25 mouse cellular contexts compared by ENCODE assay signal in the genomic region with DNA sequence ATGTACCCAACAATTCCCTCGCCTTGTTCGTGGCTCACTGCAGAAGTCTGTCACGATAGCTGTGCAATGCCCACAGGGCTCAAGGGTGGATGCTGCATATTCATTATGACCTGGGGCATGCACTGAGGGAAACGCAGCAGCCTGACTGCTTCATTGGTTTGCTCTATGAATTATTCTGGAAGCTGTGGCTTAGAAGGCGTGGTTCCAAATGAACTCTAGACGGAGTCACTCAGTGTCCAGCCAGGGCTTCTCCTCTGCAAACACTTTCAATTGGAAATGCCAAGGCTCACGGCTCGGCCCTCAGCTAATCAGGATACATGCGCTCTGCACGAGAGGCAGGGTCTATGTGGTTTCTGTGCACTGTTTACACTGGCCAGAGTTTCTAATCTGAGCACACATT. TPM values are rescaled to one million over a fixed set of nuclear protein-coding genes. Genes with fewer than 3 reads are reported as not detected.
DNase-seq lines count a peak whose midpoint lies in the region; ATAC-seq and TF ChIP-seq lines count a peak whose summit lies in the region.
"Had no signal": no experiment of that assay in that cellular context is flagged by ENCODE, and none has a peak within 500 bp of the region (broad histone marks: within the 10 kb centered on the region; RNA-seq: fewer than 3 reads in every experiment).

No protein-coding gene starts in this region.

- peak; percentile 38 for DNase-seq in adrenal gland, postnatal 10 days
- no peak for DNase-seq in adrenal gland, postnatal 4 days (ENCODE audit: low spot score in 2 of 2)
- DNase-seq in kidney, adult 8-10 months, result peak; percentile 8 to 38
- DNase-seq in NIH3T3 (ENCODE audit: low read depth), result peak; percentile 15
- peak; percentile 34 to 38 for DNase-seq in kidney, postnatal 36 days
- no peak for DNase-seq in left cerebral cortex, adult 2 months (ENCODE audit: extremely low spot score in 1 of 2, low spot score in 2 of 2)
- no peak for DNase-seq in heart, postnatal 25 days (ENCODE audit: low spot score)
- DNase-seq: adrenal gland, adult 8-10 months; cerebellum, adult 9-10 months; heart, adult 18-20 months; left cerebral cortex, postnatal 4 days; lung, postnatal 14 days; thymus, postnatal 25 days had no signal

- intact Hi-C loops in left cerebral cortex, adult 2 months (cut with DNase I), result no loop called here
- intact Hi-C loops in heart, postnatal 25 days (cut with DNase I), result no loop called here

- 74% methylated on average over 10 of the region's 10 CpGs for WGBS in kidney, embryonic 15.5 days

- H3K4me3 ChIP-seq in kidney, embryonic 15.5 days (replicated peaks), result no peak overlapping the region
- no peak overlapping the region for H3K4me3 ChIP-seq in left cerebral cortex, adult 2 months
- H3K4me3 ChIP-seq: embryonic facial prominence, embryonic 13.5 days; forebrain, embryonic 10.5 days; layer of hippocampus, adult 2 months had no signal

- H3K4me2 ChIP-seq in kidney, embryonic 15.5 days, result no peak overlapping the region
- H3K4me2 ChIP-seq: embryonic facial prominence, embryonic 13.5 days had no signal

- TF ChIP-seq CTCF in left cerebral cortex, adult 2 months (IDR thresholded peaks at IDR 0.05), result no peak

- H3K4me1 ChIP-seq in kidney, embryonic 15.5 days, result peaks cover 6% of the 10 kb centered on the region; the same call in 1 of the 2 replicates

- no peak overlapping the region for H3K9ac ChIP-seq in kidney, embryonic 15.5 days
- H3K9ac ChIP-seq: embryonic facial prominence, embryonic 13.5 days; liver, embryonic 14.5 days had no signal

- ATAC-seq in kidney, embryonic 15.5 days (replicated peaks; ENCODE audit: low FRiP score), result no peak

- H3K27me3 ChIP-seq in kidney, embryonic 15.5 days, result no peaks in the 10 kb centered on the region
- H3K27me3 ChIP-seq: embryonic facial prominence, embryonic 13.5 days had no signal

- no peaks in the 10 kb centered on the region for H3K36me3 ChIP-seq in kidney, embryonic 15.5 days
- H3K36me3 ChIP-seq: embryonic facial prominence, embryonic 13.5 days; forebrain, embryonic 10.5 days had no signal

- no peak overlapping the region for H3K27ac ChIP-seq in kidney, embryonic 15.5 days
- no peak overlapping the region for H3K27ac ChIP-seq in left cerebral cortex, adult 2 months
- H3K27ac ChIP-seq: embryonic facial prominence, embryonic 13.5 days; forebrain, embryonic 10.5 days; layer of hippocampus, adult 2 months; liver, embryonic 14.5 days had no signal

- H3K9me3 ChIP-seq in kidney, embryonic 15.5 days (replicated peaks), result no peaks in the 10 kb centered on the region
- H3K9me3 ChIP-seq: embryonic facial prominence, embryonic 13.5 days; forebrain, embryonic 10.5 days had no signal

RNA-seq across cellular contexts. Expression of gene Otof, which starts 50.2 kb away (rescaled TPM):
- under 1 TPM; 0.09 to 0.12 TPM for total RNA-seq in adrenal gland, postnatal 10 days (2021)
- under 1 TPM; 0.17 to 0.22 TPM for total RNA-seq in adrenal gland, postnatal 4 days (2021)
- 0.09 and 0.17 TPM in 2 replicates for polyA plus RNA-seq in kidney, embryonic 15.5 days (2015; fragmentation: Nextera tagmentation; extraction: Ambion mirVana)
- 10 to 100 TPM; 20.7 to 27.5 TPM for total RNA-seq in left cerebral cortex, adult 2 months (2021)
- total RNA-seq in heart, postnatal 25 days (2021), result not detected
- total RNA-seq: heart, adult 18-20 months; hematopoietic stem cell, adult 5-6 weeks; MEL had no signal

RNA-seq across cellular contexts. Expression of gene 1700001C02Rik, which starts 54.3 kb away (rescaled TPM):
- total RNA-seq in adrenal gland, postnatal 10 days (2021), result not detected
- not detected for total RNA-seq in adrenal gland, postnatal 4 days (2021)
- not detected in 2 replicates for polyA plus RNA-seq in kidney, embryonic 15.5 days (2015; fragmentation: Nextera tagmentation; extraction: Ambion mirVana)
- not detected for total RNA-seq in left cerebral cortex, adult 2 months (2021)
- total RNA-seq in heart, postnatal 25 days (2021), result not detected
- total RNA-seq: adrenal gland, adult 8-10 months; gastrocnemius, adult 8-10 months; heart, adult 18-20 months; hematopoietic stem cell, adult 5-6 weeks; left cerebral cortex, postnatal 4 days; megakaryocyte-erythroid progenitor cell, adult 5-6 weeks; MEL had no signal
- polyA plus RNA-seq: embryonic facial prominence, embryonic 13.5 days; forebrain, embryonic 10.5 days; heart, embryonic 14.5 days; intestine, embryonic 14.5 days; liver, embryonic 14.5 days; spleen, adult 2 months had no signal

Comparison
In these comparisons a context has a peak if more than half of its experiments do, and no peak if none do; other contexts are left out.
1. DNase-seq: peak in adrenal gland, postnatal 10 days (single experiment), kidney, adult 8-10 months (2 of 2), NIH3T3 (single experiment) and kidney, postnatal 36 days (2 of 2); none in adrenal gland, postnatal 4 days (0 of 2), left cerebral cortex, adult 2 months (0 of 2) and heart, postnatal 25 days (single experiment).
2. RNA of gene Otof, which starts 50.2 kb away (total RNA-seq): 20.7 to 27.5 TPM in left cerebral cortex, adult 2 months; 0.17 to 0.22 TPM in adrenal gland, postnatal 4 days, 0.09 to 0.12 TPM in adrenal gland, postnatal 10 days and not detected in heart, postnatal 25 days; every median in the first group is over 10 times any median in the second.